Mouse (Mus musculus) spleen, adult 2 months (tissue): ENCODE measurements at regions not wholly inside any gene's neighbourhood (a gene's known extent, or its start where the extent isn't known, plus 50 kb on each side); places are given as distances from the start of the nearest gene placed in this dataset.

ENCODE experiments used
- CTCF ChIP-seq: fragments of 200-500 bp; IDR thresholded peaks from 2 replicates; pipeline ENCODE4 v1.5.1; 2011; ENCODE audit warnings: mild to moderate bottlenecking, inconsistent platforms; ENCODE audit not compliant: insufficient read depth, insufficient read length, insufficient replicate concordance; ENCODE audit errors: extremely low read depth
- POLR2A ChIP-seq: fragments of 200-500 bp; IDR thresholded peaks from 2 replicates; pipeline ENCODE4 v1.6.1; 2011; ENCODE audit warnings: low read depth, low read length, inconsistent platforms

GRCm38 (mm10) chr8:6644396-6644795 is 1539.2 kb upstream of the Slc10a2 start:
- TF ChIP-seq POLR2A (no peak), CTCF (no peak)
